Mouse (Mus musculus) naive thymus-derived CD4-positive, alpha-beta T cell, adult 2 months (primary cell): ENCODE data around the gene Exog.

Experiments
- DNase-seq: peaks from one replicate; pipeline ENCODE4 v3.0.0-alpha.2; 2011; ENCODE audit warnings: low read depth

Exog gene

DNA sequence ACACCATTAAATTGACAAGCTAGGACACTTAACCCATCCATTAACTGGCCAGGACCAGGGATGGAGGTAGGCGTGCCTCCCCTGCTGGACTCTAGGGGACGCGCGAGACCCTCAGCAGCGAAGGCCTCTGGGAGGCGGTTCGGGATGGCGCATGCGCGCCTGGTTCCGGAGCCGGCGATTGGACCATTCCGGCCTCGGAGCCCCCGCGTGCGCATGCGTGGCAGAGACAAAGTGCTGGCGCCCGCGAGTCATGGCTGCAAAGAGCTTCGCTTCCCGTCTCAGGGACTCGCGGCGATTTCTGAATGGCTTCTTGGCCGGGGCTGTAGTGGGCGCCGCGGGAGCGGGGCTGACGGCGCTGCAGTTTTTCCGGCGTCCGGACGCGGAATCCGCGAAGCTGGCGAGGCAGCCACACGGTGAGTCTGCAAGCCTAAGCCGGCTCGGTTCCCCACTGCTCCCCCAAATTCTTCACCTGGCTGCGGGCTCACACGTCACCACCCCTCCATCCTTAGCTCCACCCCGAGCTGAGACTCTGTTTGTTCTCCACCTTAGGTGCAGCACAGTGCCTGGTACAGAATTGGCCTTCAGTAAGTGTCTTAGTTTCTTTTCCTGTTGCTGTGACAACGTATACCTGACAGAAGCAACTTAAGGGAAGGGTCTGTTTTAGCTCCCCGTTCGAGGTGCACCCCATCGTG is at the start of gene Exog:
Gene Exog, plus strand, starts transcription at position 206 of the 692 bp plus-strand sequence.
- peak; percentile 94 for DNase-seq

DNA sequence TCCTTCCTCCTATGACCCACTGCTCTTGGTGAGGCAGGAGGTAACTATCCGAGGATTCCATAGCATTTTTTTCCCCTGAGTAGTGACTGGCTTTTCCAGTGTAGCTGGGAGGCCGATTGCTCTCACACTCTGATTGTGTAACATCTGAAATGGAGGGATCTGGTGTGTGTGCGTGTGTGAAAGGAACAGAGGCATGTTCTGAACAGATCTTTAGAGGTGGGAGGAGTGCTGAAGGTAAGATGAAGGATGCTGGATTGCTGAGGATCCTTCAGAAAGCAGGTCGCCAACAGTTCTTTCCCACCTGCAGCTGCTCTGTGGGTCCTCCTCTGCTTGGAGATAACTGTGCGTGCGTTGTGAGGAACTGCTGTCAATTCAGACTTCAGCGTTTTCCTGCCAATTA is 43.4 kb upstream of the Exog start:
- DNase-seq = peak; percentile 7

DNA sequence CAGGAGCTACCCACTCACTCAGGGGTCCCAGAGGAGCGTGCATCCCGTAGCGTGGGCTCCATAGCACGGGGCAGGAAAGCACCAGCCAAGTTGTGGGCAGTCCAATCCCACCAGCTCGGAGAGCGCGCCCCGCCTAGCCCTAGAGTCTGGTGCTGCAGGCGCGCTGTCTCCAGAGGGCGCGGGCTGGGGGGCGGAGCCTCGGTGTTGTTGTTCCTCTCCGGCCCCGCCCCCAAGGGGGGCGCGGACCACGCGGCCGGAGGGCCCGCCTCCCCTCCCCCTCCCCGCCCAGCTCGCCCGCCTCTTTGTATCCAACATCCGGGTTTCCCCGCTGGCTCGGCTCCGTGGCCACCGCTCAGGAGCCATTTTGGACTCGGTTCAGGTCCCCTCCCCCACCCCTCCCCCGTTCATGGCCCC is 42.9 kb upstream of the Exog start, which contains the start of gene Acvr2b:
Gene Acvr2b, plus strand, starts transcription at position 318 of the 414 bp plus-strand sequence.
- DNase-seq = peak; percentile 43

DNA sequence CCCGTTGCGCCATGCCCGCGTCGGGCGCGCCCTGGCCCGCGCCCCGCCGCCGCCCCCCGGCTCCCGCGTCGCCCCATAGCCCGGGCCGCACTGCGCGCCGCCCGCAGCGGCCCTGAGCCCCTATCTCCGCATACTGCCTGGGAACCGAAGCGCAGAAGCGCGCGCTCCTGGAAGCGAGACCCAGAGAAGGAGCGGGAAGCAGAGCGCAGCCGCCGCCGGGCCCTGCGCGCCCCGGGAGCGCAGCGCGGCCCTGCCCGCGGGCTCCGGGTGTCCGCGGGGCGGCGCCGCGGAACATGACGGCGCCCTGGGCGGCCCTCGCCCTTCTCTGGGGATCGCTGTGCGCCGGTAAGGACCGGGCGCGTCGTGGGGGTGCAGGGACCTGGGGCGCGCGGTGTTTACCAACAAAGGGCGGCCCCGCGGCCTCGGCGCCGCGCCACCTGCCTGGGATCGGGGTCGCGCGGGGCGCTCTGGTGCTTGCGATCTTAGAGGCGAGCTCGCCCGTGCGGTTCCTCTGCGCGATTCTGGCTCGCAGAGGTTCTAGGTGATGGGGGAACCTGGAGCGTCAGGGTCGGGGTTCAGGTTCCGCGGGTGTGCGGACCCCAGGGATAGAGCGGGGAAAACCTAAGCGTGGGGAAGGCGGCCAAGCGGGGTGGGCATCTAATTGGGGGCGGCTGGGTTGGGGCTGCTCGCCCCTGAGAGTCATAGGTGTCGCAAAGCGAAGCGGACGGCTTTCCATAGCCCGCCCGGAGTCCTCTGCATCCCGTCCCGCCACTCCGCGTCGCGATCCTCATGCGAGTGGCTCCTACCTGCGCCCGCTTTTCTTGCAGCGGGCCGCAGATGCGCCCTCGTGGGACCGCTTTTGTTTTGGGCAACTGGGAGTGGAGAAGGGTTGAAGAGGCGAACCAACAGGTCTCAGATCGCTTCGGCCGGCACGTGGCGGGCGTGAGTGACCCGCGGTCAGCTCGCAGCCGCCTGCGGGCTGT is 42.2 kb upstream of the Exog start:
- peak; percentile 9 for DNase-seq

DNA sequence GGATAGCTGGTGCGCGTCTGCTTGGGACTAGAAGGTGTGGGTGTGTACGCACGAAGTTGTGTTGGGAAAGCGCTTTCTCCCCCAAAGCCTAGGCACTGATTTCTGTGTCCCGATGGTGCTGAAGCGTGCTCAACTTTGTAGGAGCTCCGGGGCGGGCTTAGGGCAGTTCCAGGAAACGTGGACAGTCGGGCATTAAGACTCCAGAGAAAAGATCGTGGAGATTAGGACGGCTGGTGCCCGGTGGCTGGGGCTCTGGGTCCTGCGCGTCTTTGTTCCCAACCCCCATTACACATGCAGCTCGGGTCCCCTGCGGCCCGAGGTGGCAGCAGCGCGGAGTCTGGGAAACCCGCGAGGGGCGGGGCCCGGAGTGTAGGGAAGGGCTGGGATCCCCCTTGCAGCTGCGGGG is 41.5 kb upstream of the Exog start:
- peak; percentile 5 for DNase-seq

DNA sequence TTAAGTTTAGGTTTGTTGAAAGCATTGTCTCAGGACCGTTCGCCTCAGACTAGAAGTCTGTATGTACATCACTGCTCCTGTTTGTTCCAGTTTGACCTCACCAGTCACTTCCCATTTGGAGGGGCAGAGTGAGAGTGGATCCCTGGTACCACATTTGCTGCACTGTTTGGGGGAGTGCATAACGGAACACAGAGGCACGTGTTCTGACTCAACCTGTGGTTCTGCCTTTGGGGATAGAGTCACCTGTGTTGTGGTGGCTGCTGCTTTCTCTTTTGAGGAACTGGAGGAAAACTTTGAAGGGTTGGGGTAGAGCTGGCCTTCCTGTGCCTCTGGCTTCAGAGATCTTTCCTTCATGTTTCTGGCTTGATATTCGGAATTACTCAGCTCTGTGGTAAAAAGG is 40.7 kb upstream of the Exog start:
- DNase-seq = peak; percentile 5

DNA sequence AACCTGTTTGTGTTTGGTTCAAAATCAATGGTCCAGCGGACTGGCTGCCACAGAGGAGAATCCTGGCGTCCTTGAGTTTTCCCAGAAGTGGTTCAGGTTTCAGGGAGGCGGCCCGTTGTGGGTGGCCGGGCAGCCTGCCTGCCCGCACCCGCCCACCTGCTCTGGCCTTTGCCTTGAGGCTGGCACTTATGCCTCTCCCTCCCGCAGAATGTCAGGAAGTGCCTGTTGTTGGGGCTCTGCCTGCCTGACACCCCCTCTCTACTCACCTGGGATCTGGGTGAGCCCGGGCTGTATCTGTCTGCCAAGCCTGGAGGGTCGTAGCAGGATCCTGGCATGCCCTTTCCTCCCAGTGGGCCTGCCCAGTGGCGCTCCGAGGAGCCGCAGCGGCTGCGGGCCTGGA is 36.9 kb upstream of the Exog start:
- no peak for DNase-seq

DNA sequence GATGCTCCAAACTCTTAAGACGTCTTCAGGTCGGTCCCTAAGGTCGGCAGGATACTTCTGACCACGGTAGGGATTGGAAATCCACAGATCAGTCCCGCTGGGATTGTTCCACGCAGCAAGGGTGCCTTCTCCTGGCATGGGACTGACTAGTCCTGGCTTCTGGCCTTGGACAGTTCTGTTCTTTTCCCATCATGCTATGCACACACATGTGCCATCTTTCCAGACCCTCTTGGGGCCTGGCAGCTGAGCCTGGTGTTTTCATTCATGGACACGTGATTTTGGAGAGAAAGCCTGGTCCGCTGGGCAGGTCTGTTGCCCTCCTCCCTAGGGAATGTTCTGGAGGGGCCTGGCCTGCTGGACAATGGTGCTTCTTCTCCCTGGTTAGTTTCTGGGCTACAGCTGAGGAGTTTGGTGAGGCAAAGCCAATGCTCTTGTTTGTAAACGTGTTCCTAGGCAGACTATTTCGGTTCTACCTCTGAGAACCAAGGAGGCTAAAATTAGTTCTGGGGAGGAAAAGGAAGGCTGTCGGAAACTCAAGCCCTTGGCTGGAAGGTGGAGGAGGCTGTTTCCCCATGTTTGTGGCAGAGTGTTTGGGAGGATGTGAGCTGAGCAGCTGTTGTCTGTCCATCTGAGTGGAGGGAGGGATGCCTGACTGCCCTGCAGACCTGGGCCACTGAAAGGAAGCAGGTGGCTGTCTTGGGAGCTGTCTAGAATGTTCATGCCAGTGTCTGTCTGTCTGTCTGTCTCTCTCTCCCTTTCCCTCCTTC is 35.7 kb upstream of the Exog start:
- no peak for DNase-seq

DNA sequence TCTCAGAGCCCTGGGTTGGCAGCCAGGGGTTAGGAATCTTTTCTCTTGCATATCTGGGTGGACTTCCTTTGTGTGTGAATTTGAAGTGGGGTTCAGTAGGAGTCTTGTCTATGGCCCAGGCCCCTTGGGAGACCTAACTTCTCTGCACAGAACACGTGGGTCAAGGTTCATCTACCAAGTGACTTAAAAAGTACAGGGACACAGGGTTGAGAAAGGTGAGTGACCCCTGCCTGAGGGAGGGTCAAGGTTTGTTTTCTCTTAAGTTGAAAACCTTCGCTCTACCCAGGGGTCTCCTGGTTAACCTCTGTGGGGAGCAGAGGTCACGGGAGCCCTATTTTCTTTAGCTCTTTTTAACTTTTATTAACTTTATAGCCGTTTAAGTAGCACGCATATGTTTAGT is 34.9 kb upstream of the Exog start:
- DNase-seq = no peak

DNA sequence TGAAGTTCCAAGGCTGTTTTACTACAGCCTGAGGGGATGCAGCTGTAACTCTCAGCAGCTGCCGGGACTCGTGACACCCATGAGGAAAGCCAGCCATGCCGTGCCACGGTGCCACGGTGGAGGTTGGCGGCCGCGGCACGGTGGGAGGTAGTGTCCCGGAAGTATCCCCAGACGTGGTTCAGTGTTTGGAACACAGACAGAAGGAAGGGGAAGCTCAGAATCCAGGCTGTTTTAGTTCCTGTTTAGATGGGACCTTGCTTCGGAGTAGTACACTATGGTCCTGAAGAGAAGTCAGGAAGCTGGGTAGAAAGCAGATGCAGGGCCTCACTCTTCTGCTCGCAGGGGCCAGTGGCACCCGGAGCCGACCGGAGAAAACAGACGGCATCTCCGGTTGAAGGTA is 26.7 kb upstream of the Exog start:
- no peak for DNase-seq

DNA sequence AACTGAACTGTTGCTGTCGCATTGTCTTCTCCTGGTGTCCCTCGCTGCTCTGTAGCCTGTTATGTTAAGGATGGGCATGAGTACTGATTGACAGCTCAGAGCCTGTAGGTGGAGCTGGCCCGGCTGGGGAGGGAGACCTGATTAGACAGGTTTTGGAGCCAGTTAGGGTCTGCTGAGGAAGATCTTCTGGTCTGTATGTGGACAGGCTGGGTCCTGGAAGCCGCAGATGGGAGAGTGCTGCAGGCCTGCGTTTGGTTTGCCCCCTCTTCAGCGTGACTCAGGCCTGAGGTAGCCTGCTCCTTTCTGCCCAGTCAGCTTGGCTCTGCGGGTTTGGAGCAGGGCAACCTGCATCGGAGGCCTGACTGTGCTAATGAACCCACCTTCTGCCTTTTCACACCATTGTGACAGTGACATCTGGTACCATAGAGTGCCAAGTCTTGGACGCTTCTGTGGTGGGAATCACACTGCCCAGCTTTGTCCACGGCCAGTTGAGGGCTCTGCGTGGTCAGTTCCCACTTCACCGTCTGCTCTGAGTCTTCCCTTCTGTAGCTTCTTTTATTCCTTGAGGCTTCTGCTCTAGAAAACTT is 24.8 kb upstream of the Exog start:
- no peak for DNase-seq

DNA sequence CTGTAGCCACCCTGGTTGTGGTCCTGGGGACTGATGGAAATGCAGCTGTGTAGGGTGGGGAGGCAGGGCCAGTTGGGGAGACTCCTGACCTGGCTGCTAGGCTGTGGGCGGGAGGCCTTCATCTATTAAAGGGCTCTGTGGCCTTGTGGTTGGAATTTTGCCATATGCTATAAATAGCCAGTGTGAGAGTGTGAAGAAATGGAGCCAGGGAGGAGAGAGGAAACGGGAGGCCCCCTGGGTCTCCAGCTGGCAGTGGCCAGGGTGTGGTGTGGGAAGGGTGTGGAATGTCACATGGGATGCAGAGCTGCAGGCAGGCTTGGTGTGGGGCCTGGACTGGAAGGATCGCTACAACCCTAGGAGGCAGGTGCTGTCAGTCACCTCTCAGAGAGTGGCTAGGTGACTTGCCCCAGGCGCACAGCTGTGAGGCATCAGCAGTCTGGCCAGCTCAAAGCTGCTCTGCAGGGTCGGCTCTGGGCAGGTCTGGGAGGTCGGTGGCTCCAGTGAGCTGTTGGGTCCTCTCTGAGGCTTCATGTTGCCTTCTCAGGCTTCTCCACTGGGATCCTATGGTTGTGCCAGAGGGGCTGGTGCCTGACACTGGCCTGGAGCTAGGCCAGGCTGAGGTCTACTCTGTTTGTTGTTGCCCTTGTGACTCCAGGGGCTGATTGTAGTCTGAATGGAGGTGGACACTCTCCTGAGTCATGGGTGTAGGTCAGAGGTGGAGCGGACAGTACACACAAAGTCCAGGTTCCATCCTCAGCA is 19.3 kb upstream of the Exog start:
- no peak for DNase-seq

DNA sequence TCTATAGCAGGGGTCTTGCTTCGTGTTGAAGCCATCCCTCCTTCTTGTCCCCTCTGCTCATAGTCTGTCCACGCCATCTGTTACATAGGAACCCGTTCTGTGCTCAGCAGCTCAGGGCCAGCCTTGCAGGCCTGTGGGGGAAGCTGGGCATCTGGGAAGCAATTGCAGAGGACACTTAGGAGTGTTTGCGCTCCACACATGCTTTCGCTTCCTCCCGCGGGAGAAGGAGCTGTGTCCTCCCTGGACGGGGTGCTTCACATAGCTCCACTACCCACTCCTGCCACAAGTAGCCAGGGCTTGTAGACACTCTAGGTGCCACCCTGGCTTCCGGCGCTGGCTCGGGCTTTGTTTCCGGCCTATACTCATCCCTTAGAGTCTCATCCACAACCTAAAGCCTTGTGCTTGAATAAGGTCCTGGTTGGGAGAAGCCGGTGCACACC is 18.7 kb upstream of the Exog start:
- DNase-seq = no peak

DNA sequence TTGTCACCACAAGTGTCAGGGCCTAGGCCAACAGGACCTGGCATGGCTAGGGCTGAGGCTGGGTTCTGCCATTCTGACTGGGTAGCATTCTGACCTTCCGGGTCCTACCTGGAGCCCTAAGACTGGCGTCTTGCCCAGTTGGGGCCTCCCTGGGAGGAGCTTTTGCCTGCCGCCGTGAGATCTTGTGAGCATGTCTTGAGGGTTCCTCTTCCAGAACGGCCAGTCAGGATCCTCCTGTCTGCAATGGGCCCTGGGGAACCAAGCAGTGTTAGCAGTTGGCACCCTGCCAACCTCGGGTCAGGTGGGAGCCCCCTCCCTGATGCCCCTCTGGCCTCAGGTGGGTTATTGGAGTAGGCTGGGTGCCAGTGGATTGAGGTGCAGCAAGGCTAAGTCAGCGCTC is 18.3 kb upstream of the Exog start:
- DNase-seq = no peak

DNA sequence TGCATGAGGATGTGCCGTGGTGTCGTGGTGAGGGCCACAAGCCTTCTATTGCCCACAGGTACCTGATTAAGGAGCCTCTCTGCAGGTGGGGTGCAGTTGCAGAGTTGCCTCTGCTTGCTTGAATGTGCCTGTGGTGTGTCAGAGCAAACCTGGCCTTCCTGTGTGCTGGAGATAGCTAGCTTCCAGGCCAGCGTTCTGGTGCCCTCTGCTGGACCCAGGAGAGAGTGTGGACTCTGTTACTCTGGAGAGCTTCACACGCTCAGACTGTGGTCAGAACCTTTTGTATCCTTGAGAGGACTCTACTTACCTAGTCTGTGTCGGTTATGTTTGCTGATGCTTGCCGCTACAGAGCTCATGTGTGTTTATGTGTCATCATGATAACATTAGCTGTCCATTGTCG is 14.4 kb upstream of the Exog start:
- peak; percentile 62 for DNase-seq

DNA sequence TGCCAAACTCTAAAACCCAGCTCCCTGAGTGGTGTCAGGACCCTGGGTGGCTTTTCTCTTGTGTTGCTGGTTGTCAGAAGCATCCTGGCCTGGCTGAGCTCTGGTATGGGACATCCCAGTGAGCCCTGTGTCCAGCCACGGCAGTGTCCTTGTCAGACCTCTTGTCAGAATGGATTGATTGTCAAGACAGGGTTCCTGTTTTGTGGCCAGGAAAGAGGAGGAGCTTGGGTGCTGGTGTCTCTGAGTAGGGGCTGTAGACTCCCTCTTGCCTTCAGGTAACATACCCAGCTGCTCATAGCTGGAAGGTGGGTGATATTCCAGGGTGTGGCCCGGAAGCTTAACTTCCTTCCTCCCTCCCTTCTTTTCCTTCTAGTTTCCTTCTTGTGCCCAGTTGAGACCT is 8.9 kb upstream of the Exog start:
- DNase-seq = no peak

DNA sequence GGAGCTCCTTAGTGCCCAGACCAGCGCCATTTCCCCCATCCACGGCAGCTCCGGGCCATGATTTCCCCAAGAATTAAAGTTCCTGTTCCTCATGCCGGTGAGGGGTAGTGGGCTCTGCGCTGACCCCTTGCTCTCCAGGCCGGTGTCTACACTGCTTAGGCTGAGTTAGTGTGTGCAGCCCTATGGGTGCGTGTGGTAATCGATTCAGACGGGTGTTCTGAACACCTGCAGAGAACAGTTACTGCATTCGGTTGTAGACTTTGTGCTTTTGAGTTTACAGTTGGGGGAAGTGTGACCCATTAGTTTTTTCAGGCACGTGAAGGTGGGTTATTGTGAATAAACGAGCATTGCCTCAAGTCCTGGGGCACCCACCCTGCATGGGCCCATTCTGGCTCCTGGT is 6.7 kb upstream of the Exog start:
- DNase-seq = no peak

DNA sequence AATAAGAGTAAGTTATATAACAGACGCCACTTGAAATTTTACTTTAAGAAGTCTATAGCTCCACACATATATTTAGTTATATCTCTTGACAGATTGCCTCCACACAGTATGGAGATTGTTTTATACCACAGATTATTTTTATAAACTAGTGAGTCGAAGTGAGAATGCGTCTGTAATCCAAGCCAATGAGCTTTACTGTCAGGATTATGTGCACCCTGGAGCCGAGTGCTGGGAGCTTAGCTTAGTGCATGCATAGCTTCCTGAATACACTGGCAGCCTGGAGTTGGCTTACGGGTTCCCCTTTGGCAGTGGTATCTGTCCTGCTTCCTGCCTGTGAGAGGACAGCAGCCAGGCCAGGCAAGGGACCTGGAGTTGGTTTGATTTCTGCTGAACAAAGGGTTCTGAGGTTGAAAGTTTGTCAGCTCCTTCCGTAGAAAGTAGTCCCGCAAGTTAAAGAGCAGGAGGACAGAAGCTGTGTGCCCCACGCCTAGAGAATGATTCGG is 6.2 kb upstream of the Exog start:
- DNase-seq = no peak

DNA sequence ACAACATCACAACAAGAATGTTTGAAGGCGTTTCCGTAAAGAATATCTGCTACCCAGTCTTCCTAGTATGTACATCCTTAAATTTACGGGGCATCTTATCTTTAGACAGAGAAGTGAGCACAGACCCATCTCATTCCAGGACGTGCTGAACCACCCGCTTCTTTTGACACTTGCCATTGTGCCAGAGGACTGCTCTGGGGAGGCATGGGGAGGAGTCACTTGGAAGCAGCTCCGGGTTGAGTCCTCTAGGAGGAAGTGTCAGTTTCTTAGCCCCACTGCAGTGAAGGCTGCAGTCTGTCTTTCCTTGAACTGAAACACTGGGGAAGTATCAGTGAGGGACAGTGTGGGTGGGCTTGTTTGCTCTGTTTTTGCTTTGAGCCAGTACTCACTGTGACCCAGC is 994 bp downstream of the Exog start:
- peak; percentile 28 for DNase-seq

DNA sequence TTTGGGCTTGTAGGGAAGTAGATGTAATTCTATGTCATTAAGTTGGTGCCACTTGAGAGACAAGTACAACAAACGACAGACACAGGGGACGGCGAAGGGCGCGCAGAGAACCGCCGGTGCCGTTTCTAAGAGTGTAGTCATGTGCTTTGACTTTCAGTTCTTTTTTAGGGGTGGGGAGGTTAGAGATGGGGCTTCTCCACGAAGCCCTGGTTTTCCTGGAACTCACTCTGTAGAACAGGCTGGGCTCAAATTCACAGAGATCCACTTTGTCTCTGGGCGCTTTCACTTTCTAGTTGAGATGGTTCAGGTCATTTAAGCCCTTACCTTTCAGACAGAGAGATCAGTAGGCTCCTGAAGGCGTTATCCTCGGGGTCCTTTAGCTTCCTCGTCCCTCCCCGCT is 11.2 kb downstream of the Exog start:
- no peak for DNase-seq

DNA sequence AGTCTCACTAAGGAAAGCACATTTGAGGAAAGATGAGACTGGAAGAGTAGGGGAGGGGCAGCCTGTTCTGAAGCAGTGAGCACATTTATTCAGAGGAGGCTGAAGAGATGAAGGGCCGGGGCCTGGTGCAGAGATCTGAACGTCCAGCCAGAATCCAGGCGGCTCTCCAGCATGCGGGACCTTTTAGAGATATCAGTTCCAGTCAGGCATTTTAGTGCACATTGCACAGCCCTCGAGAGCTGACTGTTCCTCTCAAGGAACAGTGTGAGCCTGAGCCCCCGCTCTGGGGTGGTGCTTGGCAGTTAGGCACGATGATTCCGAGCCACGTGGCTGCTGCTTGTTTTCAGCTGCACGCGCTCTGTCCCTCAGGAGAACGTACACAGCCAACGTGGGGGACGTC is 12.4 kb downstream of the Exog start:
- no peak for DNase-seq
